Mouse (Mus musculus) heart, embryonic 10.5 days (tissue): ENCODE results near the gene Ccr5. TPM values are rescaled to one million over a fixed set of nuclear protein-coding genes. Genes with fewer than 3 reads are reported as not detected.
"Not testable (repeated sequence)": the region's sequence is repeated elsewhere in the genome, so short reads cannot be mapped to it uniquely, and the experiment has no call there.

Experiments
- DNase-seq: peaks from one replicate; pipeline ENCODE4 v3.0.0-alpha.2; 2017; ENCODE audit warnings: low spot score
- H3K27ac ChIP-seq: fragments of 300-500 bp; sonication (generic); 2 replicates; pipeline ENCODE4 v1.5.1; 2016; ENCODE audit warnings: mild to moderate bottlenecking
- H3K27me3 ChIP-seq: fragments of 300-500 bp; sonication (generic); 2 replicates; pipeline ENCODE4 v1.6.1; 2016; ENCODE audit warnings: mild to moderate bottlenecking; ENCODE audit not compliant: poor library complexity, insufficient read depth, severe bottlenecking
- H3K36me3 ChIP-seq: fragments of 300-500 bp; sonication (generic); 2 replicates; pipeline ENCODE4 v1.6.1; 2016; ENCODE audit warnings: mild to moderate bottlenecking, moderate library complexity
- H3K4me1 ChIP-seq: fragments of 300-500 bp; sonication (generic); 2 replicates; pipeline ENCODE4 v1.6.1; 2016; ENCODE audit warnings: mild to moderate bottlenecking
- H3K4me3 ChIP-seq: fragments of 300-500 bp; sonication (generic); 2 replicates; pipeline ENCODE4 v1.5.1; 2016; ENCODE audit warnings: mild to moderate bottlenecking, moderate library complexity
- H3K9me3 ChIP-seq: fragments of 300-500 bp; sonication (generic); 2 replicates; pipeline ENCODE4 v1.6.1; 2016; ENCODE audit warnings: mild to moderate bottlenecking, moderate library complexity
- WGBS: fragments of 180-500 bp; shearing (Covaris S2); methylation state at CpG from one replicate; pipeline ENCODE4 v1.1.7; 2016; 5-methylcytosine and 5-hydroxymethylcytosine counted together
- polyA plus RNA-seq: library from polyadenylated mRNA; unstranded; fragments of >200 nt; fragmentation: Nextera tagmentation; extraction: Ambion mirVana; gene quantifications from 2 replicates; pipeline ENCODE4 v1.2.1, GENCODE M21; 2016

Gene Ccr5
- 0.04 TPM in 1 of 2 replicates, not detected in the other for polyA plus RNA-seq

GRCm38 (mm10) chr9:124121387-124122184 lies at the start of gene Ccr5:
Gene Ccr5, plus strand, starts transcription at chr9:124121543.
- H3K4me3 ChIP-seq: no peak within 1 kb of the TSS
- DNase-seq: no peak
- H3K4me1 ChIP-seq: no peaks in the 10 kb centered on the region; the same call in 1 of the 2 replicates
- H3K27me3 ChIP-seq: no peaks in the 10 kb centered on the region
- no peaks in the 10 kb centered on the region for H3K36me3 ChIP-seq
- WGBS: 68% methylated on average over 3 of the region's 3 CpGs
- H3K27ac ChIP-seq: no peak within 1 kb of the TSS
- no peaks in the 10 kb centered on the region for H3K9me3 ChIP-seq

- Histone ChIP-seq H3K36me3 (no peaks in the 10 kb centered on the region), H3K4me3 (no peak overlapping the region), H3K9me3 (no peaks in the 10 kb centered on the region), H3K4me1 (no peaks in the 10 kb centered on the region), H3K27ac (no peak overlapping the region), H3K27me3 (no peaks in the 10 kb centered on the region)
- DNase-seq: no peak
- 56% methylated on average over 4 of the region's 4 CpGs for WGBS
These were observed 41.5 kb upstream of the Ccr5 start for GRCm38 (mm10) chr9:124079803-124080202.

- not testable (repeated sequence) for H3K27me3 ChIP-seq, H3K36me3 ChIP-seq, H3K9me3 ChIP-seq, H3K27ac ChIP-seq, H3K4me1 ChIP-seq, H3K4me3 ChIP-seq, DNase-seq
- 88% methylated on average over 13 of the region's 13 CpGs for WGBS
These were observed 40.9 kb upstream of the Ccr5 start for GRCm38 (mm10) chr9:124080471-124080870.

GRCm38 (mm10) chr9:124090441-124090840 lies 30.9 kb upstream of the Ccr5 start:
- no peaks in the 10 kb centered on the region for H3K9me3 ChIP-seq
- H3K4me1 ChIP-seq: no peaks in the 10 kb centered on the region
- 66% methylated on average over 1 of the region's 1 CpGs for WGBS
- no peaks in the 10 kb centered on the region for H3K36me3 ChIP-seq
- H3K27ac ChIP-seq: no peak overlapping the region
- no peak overlapping the region for H3K4me3 ChIP-seq
- H3K27me3 ChIP-seq: no peaks in the 10 kb centered on the region
- no peak for DNase-seq

- no peak for DNase-seq
- Histone ChIP-seq H3K4me3 (no peak overlapping the region), H3K36me3 (no peaks in the 10 kb centered on the region), H3K9me3 (no peaks in the 10 kb centered on the region), H3K4me1 (no peaks in the 10 kb centered on the region), H3K27me3 (no peaks in the 10 kb centered on the region), H3K27ac (no peak overlapping the region)
- WGBS: 81% methylated on average over 1 of the region's 1 CpGs
These were observed 22.2 kb upstream of the Ccr5 start for GRCm38 (mm10) chr9:124099127-124099526.

- H3K27me3 ChIP-seq: no peaks in the 10 kb centered on the region
- no peak for DNase-seq
- WGBS: 66% methylated on average over 1 of the region's 1 CpGs
- H3K4me1 ChIP-seq: no peaks in the 10 kb centered on the region
- no peaks in the 10 kb centered on the region for H3K9me3 ChIP-seq
- H3K4me3 ChIP-seq: no peak overlapping the region
- H3K27ac ChIP-seq: no peak overlapping the region
- no peaks in the 10 kb centered on the region for H3K36me3 ChIP-seq
These were observed 21.0 kb upstream of the Ccr5 start for GRCm38 (mm10) chr9:124100357-124100756.

- 77% methylated on average over 4 of the region's 4 CpGs for whole genome bisulfite sequencing
- H3K27me3 ChIP-seq: no peaks in the 10 kb centered on the region
- H3K27ac ChIP-seq: no peak within 1 kb of the TSS
- no peaks in the 10 kb centered on the region for H3K4me1 ChIP-seq
- no peaks in the 10 kb centered on the region for H3K36me3 ChIP-seq
- H3K9me3 ChIP-seq: no peaks in the 10 kb centered on the region
- H3K4me3 ChIP-seq: no peak within 1 kb of the TSS
- no peak for DNase-seq
These were observed 19.6 kb upstream of the Ccr5 start, which contains the start of gene Ccr2 for GRCm38 (mm10) chr9:124101723-124102122. Gene Ccr2, plus strand, starts transcription at chr9:124101950.

GRCm38 (mm10) chr9:124103199-124103598 lies 18.1 kb upstream of the Ccr5 start:
- no peaks in the 10 kb centered on the region for H3K36me3 ChIP-seq
- no peak for DNase-seq
- 59% methylated on average over 1 of the region's 1 CpGs for WGBS

GRCm38 (mm10) chr9:124105196-124105595 lies 16.1 kb upstream of the Ccr5 start:
- Histone ChIP-seq H3K27me3 (no peaks in the 10 kb centered on the region), H3K36me3 (no peaks in the 10 kb centered on the region), H3K27ac (no peak overlapping the region), H3K4me3 (no peak overlapping the region), H3K4me1 (no peaks in the 10 kb centered on the region), H3K9me3 (no peaks in the 10 kb centered on the region)
- DNase-seq: no peak

More at GRCm38 (mm10) chr9:124103199-124103598, 18.1 kb upstream of the Ccr5 start:
- Histone ChIP-seq H3K4me1 (no peaks in the 10 kb centered on the region), H3K27ac (no peak overlapping the region), H3K9me3 (no peaks in the 10 kb centered on the region), H3K27me3 (no peaks in the 10 kb centered on the region), H3K4me3 (no peak overlapping the region)

- Histone ChIP-seq H3K4me3 (no peak overlapping the region), H3K9me3 (no peaks in the 10 kb centered on the region), H3K27me3 (no peaks in the 10 kb centered on the region), H3K36me3 (no peaks in the 10 kb centered on the region), H3K4me1 (no peaks in the 10 kb centered on the region), H3K27ac (no peak overlapping the region)
- no peak for DNase-seq
These were observed 14.1 kb upstream of the Ccr5 start for GRCm38 (mm10) chr9:124107232-124107631.

- WGBS: 60% methylated on average over 2 of the region's 2 CpGs
- Histone ChIP-seq H3K27ac (no peak overlapping the region), H3K9me3 (no peaks in the 10 kb centered on the region), H3K36me3 (no peaks in the 10 kb centered on the region), H3K27me3 (no peaks in the 10 kb centered on the region), H3K4me1 (no peaks in the 10 kb centered on the region), H3K4me3 (no peak overlapping the region)
- DNase-seq: no peak
These were observed 12.8 kb upstream of the Ccr5 start for GRCm38 (mm10) chr9:124108356-124109127.

- Histone ChIP-seq H3K36me3 (no peaks in the 10 kb centered on the region), H3K27ac (no peak overlapping the region), H3K9me3 (no peaks in the 10 kb centered on the region), H3K27me3 (no peaks in the 10 kb centered on the region), H3K4me3 (no peak overlapping the region), H3K4me1 (no peaks in the 10 kb centered on the region)
- no peak for DNase-seq
- WGBS: 77% methylated on average over 1 of the region's 1 CpGs
These were observed 9.3 kb upstream of the Ccr5 start for GRCm38 (mm10) chr9:124111997-124112396.

- Histone ChIP-seq H3K36me3 (no peaks in the 10 kb centered on the region), H3K4me1 (no peaks in the 10 kb centered on the region), H3K4me3 (no peak overlapping the region), H3K27ac (no peak overlapping the region), H3K27me3 (no peaks in the 10 kb centered on the region), H3K9me3 (no peaks in the 10 kb centered on the region)
- DNase-seq: no peak
- WGBS: 72% methylated on average over 1 of the region's 1 CpGs
These were observed 8.6 kb upstream of the Ccr5 start for GRCm38 (mm10) chr9:124112591-124113239.
